Comparison of ENCODE assay signal across 9 mouse cellular contexts in genomic region chr2:29271803-29272518, GRCm38 (mm10). TPM values are rescaled to one million over a fixed set of nuclear protein-coding genes. Genes with fewer than 3 reads are reported as not detected.
DNase-seq lines count a peak whose midpoint lies in the region; ATAC-seq and TF ChIP-seq lines count a peak whose summit lies in the region.
"Had no signal": no experiment of that assay in that cellular context is flagged by ENCODE, and none has a peak within 500 bp of the region (broad histone marks: within the 10 kb centered on the region; RNA-seq: fewer than 3 reads in every experiment).

No protein-coding gene starts in this region.

- TF ChIP-seq EP300 in lung, postnatal 0 days (IDR thresholded peaks at IDR 0.05), result no peak
- TF ChIP-seq EP300 in liver, postnatal 0 days (IDR thresholded peaks at IDR 0.05; ENCODE audit: low read depth), result no peak

- H3K27me3 ChIP-seq in lung, postnatal 0 days (replicated peaks; ENCODE audit: insufficient read depth, low read length), result no peaks in the 10 kb centered on the region
- no peaks in the 10 kb centered on the region for H3K27me3 ChIP-seq in liver, postnatal 0 days (ENCODE audit: insufficient read depth, low read length)

- H3K4me2 ChIP-seq in lung, postnatal 0 days (replicated peaks; ENCODE audit: low read depth, low read length), result no peak overlapping the region
- no peak overlapping the region for H3K4me2 ChIP-seq in liver, postnatal 0 days (ENCODE audit: low read depth, low read length)
- H3K4me2 ChIP-seq: heart, embryonic 15.5 days had no signal

- no peaks in the 10 kb centered on the region for H3K36me3 ChIP-seq in lung, postnatal 0 days (ENCODE audit: insufficient read depth, low read length)
- no peaks in the 10 kb centered on the region for H3K36me3 ChIP-seq in liver, postnatal 0 days (replicated peaks; ENCODE audit: insufficient read depth, low read length)
- H3K36me3 ChIP-seq: heart, embryonic 15.5 days had no signal

- no peaks in the 10 kb centered on the region for H3K9me3 ChIP-seq in lung, postnatal 0 days (ENCODE audit: low read length)
- no peaks in the 10 kb centered on the region for H3K9me3 ChIP-seq in liver, postnatal 0 days (ENCODE audit: low read length)
- H3K9me3 ChIP-seq: heart, embryonic 15.5 days had no signal

- 43% methylated on average over 7 of the region's 7 CpGs for WGBS in lung, postnatal 0 days
- 53% methylated on average over 7 of the region's 7 CpGs for WGBS in liver, postnatal 0 days (ENCODE audit: insufficient replicate concordance)

- no peak overlapping the region for H3K9ac ChIP-seq in lung, postnatal 0 days (replicated peaks; ENCODE audit: low read depth)
- no peak overlapping the region for H3K9ac ChIP-seq in liver, postnatal 0 days (replicated peaks)
- H3K9ac ChIP-seq: heart, embryonic 15.5 days had no signal

- no peak overlapping the region for H3K4me3 ChIP-seq in lung, postnatal 0 days (ENCODE audit: low read depth, low read length)
- no peak overlapping the region for H3K4me3 ChIP-seq in liver, postnatal 0 days (ENCODE audit: low read depth, low read length)
- H3K4me3 ChIP-seq: heart, embryonic 15.5 days had no signal

- DNase-seq in adrenal gland, adult 2 months, result peak; percentile 36
- DNase-seq in adrenal gland, adult 8-10 months, result no peak
- peak; percentile 20 for DNase-seq in urinary bladder, postnatal 14 days (ENCODE audit: low spot score)
- DNase-seq in urinary bladder, postnatal 36 days (ENCODE audit: low spot score in 2 of 2), result no peak
- peak; percentile 73 for DNase-seq in lung, postnatal 0 days (ENCODE audit: low spot score)
- no peak for DNase-seq in frontal cortex, adult 2 months (ENCODE audit: extremely low spot score in 1 of 2, low spot score in 1 of 2)
- DNase-seq in left cerebral cortex, adult 9 months (ENCODE audit: low spot score in 2 of 2), result no peak
- DNase-seq in liver, postnatal 0 days, result no peak

- H3K27ac ChIP-seq in lung, postnatal 0 days (ENCODE audit: low read length), result no peak overlapping the region
- H3K27ac ChIP-seq in liver, postnatal 0 days (ENCODE audit: low read depth), result no peak overlapping the region
- H3K27ac ChIP-seq: heart, embryonic 15.5 days had no signal

- H3K4me1 ChIP-seq in lung, postnatal 0 days (ENCODE audit: insufficient read depth, low read depth, low read length), result no peaks in the 10 kb centered on the region
- no peaks in the 10 kb centered on the region for H3K4me1 ChIP-seq in liver, postnatal 0 days (ENCODE audit: insufficient read depth)
- H3K4me1 ChIP-seq: heart, embryonic 15.5 days had no signal

- peak; percentile 78 for ATAC-seq in lung, postnatal 0 days
- ATAC-seq in liver, postnatal 0 days, result no peak

- TF ChIP-seq CTCF in lung, postnatal 0 days (IDR thresholded peaks at IDR 0.05), result no peak
- TF ChIP-seq CTCF in liver, postnatal 0 days (IDR thresholded peaks at IDR 0.05; ENCODE audit: low read depth), result no peak

RNA-seq across cellular contexts. Expression of gene Ntng2, which starts 19.2 kb away (rescaled TPM):
- 10 to 100 TPM; 36.0 to 55.7 TPM for total RNA-seq in adrenal gland, adult 2 months (2021)
- polyA plus RNA-seq in adrenal gland, adult 2 months (2012; rRNA removed), result 190 and 200 TPM in 2 replicates
- total RNA-seq in adrenal gland, adult 8-10 months (2022), result 10 to 100 TPM; 52.7 to 72.6 (median 62.9) TPM
- 1.2 and 1.4 TPM in 2 replicates for polyA plus RNA-seq in lung, postnatal 0 days (2015; fragmentation: Nextera tagmentation; extraction: Ambion mirVana)
- 47.4 and 50.5 TPM in 2 replicates for polyA plus RNA-seq in frontal cortex, adult 2 months (2012; rRNA removed)
- 0.27 and 0.38 TPM in 2 replicates for polyA plus RNA-seq in liver, postnatal 0 days (2015; fragmentation: Nextera tagmentation; extraction: Ambion mirVana)
- polyA plus RNA-seq: heart, embryonic 15.5 days had no signal

Comparison
In these comparisons a context has a peak if more than half of its experiments do, and no peak if none do; other contexts are left out.
1. DNase-seq: peak in adrenal gland, adult 2 months (single experiment), urinary bladder, postnatal 14 days (single experiment) and lung, postnatal 0 days (single experiment); none in adrenal gland, adult 8-10 months (single experiment), urinary bladder, postnatal 36 days (0 of 2), frontal cortex, adult 2 months (0 of 2), left cerebral cortex, adult 9 months (0 of 2) and liver, postnatal 0 days (single experiment).
2. RNA of gene Ntng2, which starts 19.2 kb away (polyA plus RNA-seq): 190 to 200 TPM in adrenal gland, adult 2 months and 47.4 to 50.5 TPM in frontal cortex, adult 2 months; 1.2 to 1.4 TPM in lung, postnatal 0 days and 0.27 to 0.38 TPM in liver, postnatal 0 days; every median in the first group is over 10 times any median in the second.